Mouse (Mus musculus) G1E (cell line): ENCODE results near the gene Gm42906. TPM values are rescaled to one million over a fixed set of nuclear protein-coding genes. Genes with fewer than 3 reads are reported as not detected.

Experiments used
- ATAC-seq: 2 replicates; pipeline ENCODE4 v1.8.0; 2016; ENCODE audit warnings: mild to moderate bottlenecking; ENCODE audit not compliant: insufficient number of reproducible peaks, poor library complexity, low FRiP score, severe bottlenecking; ENCODE audit errors: extremely low read depth
- DNase-seq: peaks from one replicate; pipeline ENCODE4 v3.0.0; 2012; ENCODE audit warnings: low spot score
- H3K27me3 ChIP-seq: 2 replicates; pipeline ENCODE4 v1.6.1; 2012; ENCODE audit warnings: mild to moderate bottlenecking, low read length, inconsistent platforms; ENCODE audit not compliant: insufficient read depth
- H3K36me3 ChIP-seq: replicated peaks from 2 replicates; pipeline ENCODE3; 2012; ENCODE audit warnings: mild to moderate bottlenecking, inconsistent platforms
- H3K4me1 ChIP-seq: 2 replicates; pipeline ENCODE4 v1.6.1; 2012; ENCODE audit warnings: low read depth, low read length, inconsistent platforms, mixed read lengths; ENCODE audit not compliant: insufficient read depth
- H3K4me3 ChIP-seq: 2 replicates; pipeline ENCODE4 v1.5.1; 2012; ENCODE audit warnings: low read depth, mild to moderate bottlenecking, inconsistent platforms, low read length, moderate library complexity, mixed read lengths
- H3K9me3 ChIP-seq: replicated peaks from 2 replicates; pipeline ENCODE4 v1.6.1; 2012; ENCODE audit warnings: inconsistent platforms
- CTCF ChIP-seq: IDR thresholded peaks from 2 replicates; pipeline ENCODE4 v1.5.1; 2012; ENCODE audit warnings: low read depth, low read length, inconsistent platforms, mixed read lengths
- GATA1 ChIP-seq: IDR thresholded peaks from 2 replicates; pipeline ENCODE4 v1.6.1; 2012; ENCODE audit warnings: borderline replicate concordance, low read length, inconsistent platforms, mixed read lengths
- GATA2 ChIP-seq: IDR thresholded peaks from 2 replicates; pipeline ENCODE4 v1.6.1; 2012; ENCODE audit warnings: low read depth, low read length, inconsistent platforms, borderline replicate concordance
- POLR2AphosphoS5 ChIP-seq: IDR thresholded peaks from 2 replicates; pipeline ENCODE4 v1.6.1; 2012; ENCODE audit warnings: low read depth, low read length, inconsistent platforms; ENCODE audit not compliant: insufficient replicate concordance
- TAL1 ChIP-seq: conservative IDR thresholded peaks from 2 replicates; pipeline ENCODE4 v1.6.1; 2012; ENCODE audit warnings: low read depth, low read length, inconsistent platforms, mixed read lengths
- polyA plus RNA-seq: library from polyadenylated mRNA; stranded (reverse); fragments of >175 nt; gene quantifications from 2 replicates; pipeline ENCODE4 v1.2.3, GENCODE M21; 2012
- total RNA-seq, 2 experiments: library from RNA; stranded (forward) in 1 of 2; stranded (reverse) in 1 of 2; fragments of 200-1000 nt in 1 of 2; fragments of >200 nt in 1 of 2; fragmentation: Nextera tagmentation in 1 of 2; gene quantifications; 2 replicates each; pipeline ENCODE4 v1.2.3; 2014 to 2017

Gm42906 gene
- total and polyA plus RNA-seq, 3 experiments: not detected

DNA sequence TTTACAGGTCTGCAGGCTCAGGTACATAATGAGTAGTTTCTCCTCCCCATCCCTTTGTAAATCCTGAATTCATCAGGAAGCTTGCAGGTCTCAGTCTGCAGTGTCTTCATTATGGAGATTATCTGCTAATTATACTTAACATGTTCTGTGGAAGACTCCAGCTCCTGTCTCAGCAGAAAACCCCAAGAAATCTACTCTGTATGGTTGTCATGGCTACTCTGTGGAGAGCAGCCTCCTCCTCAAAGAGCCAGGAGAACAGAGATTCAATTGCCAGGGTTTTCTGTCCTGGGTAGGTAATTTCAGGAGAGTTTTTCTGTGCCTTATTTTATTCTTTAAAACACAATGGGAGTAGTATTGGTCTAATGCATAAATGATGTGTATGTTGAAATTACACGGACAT, 405.0 kb downstream of the Gm42906 start:
- Histone ChIP-seq H3K9me3 (peaks cover 34% of the 10 kb centered on the region), H3K4me1 (no peaks in the 10 kb centered on the region), H3K27me3 (no peaks in the 10 kb centered on the region), H3K36me3 (no peaks in the 10 kb centered on the region), H3K4me3 (no peak overlapping the region)
- TF ChIP-seq POLR2AphosphoS5: no peak
- no peak for TF ChIP-seq GATA1
- no peak for TF ChIP-seq CTCF
- TF ChIP-seq GATA2: no peak
- TF ChIP-seq TAL1: no peak
- DNase-seq (no peak), ATAC-seq (no peak)

DNA sequence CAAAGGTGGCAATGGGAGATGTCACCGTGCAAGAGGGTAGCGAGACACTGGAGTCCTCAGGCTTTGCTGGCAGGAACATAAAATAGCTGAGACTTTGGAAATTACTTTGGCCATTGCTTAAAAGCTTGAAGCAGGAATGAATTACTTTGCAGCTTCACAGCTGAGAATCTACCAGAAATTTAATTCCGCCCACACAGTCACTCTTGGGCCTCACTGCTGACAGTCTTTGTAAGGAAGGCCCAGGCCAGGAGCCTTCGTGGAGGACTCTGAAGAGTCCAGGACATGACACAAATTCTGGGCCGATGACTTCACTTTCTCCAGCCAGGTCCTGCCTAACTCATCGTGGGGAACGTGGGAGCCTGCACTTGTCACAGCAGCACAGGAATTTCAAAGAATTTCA, 405.9 kb downstream of the Gm42906 start:
- no peaks in the 10 kb centered on the region for H3K4me1 ChIP-seq
- no peak overlapping the region for H3K4me3 ChIP-seq
- no peaks in the 10 kb centered on the region for H3K27me3 ChIP-seq
- ATAC-seq: no peak
- DNase-seq: no peak
- peaks cover 38% of the 10 kb centered on the region for H3K9me3 ChIP-seq
- TF ChIP-seq GATA1 (no peak), GATA2 (no peak), TAL1 (no peak), POLR2AphosphoS5 (no peak), CTCF (no peak)
- H3K36me3 ChIP-seq: no peaks in the 10 kb centered on the region

DNA sequence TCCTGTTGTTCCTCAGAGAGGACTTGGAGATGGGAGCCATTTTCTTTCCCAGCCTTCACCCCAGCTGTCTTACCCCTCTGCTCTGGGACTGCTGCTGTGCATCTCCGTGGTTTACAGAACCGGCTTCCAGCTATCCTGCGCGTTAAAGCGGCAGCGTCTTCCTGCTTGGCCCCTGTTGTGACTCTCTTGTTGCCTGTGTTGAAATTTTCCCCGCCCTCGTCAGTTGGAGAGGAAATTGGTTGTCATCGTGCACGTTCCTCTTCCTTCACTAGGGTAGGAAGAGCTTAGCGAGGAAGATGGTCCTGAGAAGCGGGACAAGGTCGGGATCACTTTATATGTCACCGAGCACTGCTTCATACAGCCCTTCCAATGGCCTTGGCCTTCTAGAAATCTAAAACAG, 407.1 kb downstream of the Gm42906 start:
- ATAC-seq (no peak), DNase-seq (no peak)
- no peaks in the 10 kb centered on the region for H3K36me3 ChIP-seq
- H3K4me1 ChIP-seq: no peaks in the 10 kb centered on the region
- no peak for TF ChIP-seq CTCF
- no peak for TF ChIP-seq GATA2
- TF ChIP-seq POLR2AphosphoS5: no peak
- no peak for TF ChIP-seq TAL1
- no peak for TF ChIP-seq GATA1
- H3K27me3 ChIP-seq: no peaks in the 10 kb centered on the region
- peaks cover 32% of the 10 kb centered on the region for H3K9me3 ChIP-seq
- H3K4me3 ChIP-seq: no peak overlapping the region

DNA sequence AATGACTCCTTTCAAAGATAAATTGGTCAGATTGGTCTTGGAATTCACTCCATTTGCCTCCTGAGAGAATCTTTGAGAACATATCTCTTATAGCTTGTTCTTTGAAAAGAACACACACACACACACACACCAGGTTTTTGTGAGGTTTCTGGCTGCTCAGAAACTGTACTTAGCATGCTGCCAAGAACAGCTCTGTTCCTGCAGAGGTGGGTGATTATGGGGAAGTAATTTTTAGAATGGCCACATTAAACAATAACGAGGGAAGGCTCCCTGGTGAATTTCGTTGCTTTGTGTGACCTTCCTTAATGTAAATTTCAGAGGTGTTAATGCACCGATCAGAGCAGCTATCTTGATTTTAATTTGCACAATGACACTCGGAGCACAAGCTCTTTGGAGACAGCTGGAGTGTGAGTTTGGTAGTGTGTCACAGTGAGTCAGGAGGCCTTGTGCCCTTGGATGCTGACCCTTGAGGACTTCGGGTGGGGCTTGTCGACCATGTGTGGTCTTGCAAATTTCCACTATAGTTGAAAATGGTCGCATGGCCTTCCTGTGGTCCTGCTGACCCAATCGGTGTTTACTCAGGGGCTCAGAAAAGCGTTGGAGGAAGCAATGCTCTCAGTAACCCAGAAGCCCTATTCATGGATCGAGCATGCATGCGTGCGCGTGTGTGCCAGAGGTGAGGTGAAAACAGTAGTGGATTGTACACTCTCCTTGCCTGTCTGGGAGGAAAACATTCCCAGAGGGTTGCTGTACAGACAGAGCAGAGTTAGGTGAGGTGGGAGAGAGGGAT, 407.7 kb downstream of the Gm42906 start:
- ATAC-seq (no peak), DNase-seq (no peak)
- TF ChIP-seq CTCF: no peak
- no peak for TF ChIP-seq POLR2AphosphoS5
- no peak for TF ChIP-seq GATA2
- TF ChIP-seq TAL1: no peak
- no peak for TF ChIP-seq GATA1

DNA sequence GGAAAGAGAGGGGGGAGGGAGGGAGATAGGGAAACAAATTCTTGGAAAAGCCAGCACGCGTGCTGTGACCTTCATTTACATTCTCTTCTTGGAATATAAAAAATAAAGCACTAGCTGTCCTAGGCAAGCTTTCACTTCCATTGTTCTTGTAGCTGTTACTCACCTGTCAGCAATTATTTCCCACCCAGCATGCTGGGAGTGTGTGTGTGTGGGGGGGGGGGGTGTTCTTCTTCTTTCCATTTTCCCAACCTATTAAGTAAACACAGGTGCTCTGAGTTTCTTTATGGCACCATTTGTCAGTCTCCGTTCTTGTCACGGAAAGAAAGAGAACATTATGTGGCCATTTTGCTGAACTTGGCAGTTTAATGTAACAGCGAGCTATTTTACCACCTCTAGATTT, 409.0 kb downstream of the Gm42906 start:
- ATAC-seq: no peak
- no peak for TF ChIP-seq POLR2AphosphoS5
- no peak for TF ChIP-seq GATA1
- TF ChIP-seq TAL1: no peak
- TF ChIP-seq GATA2: no peak
- H3K9me3 ChIP-seq: peaks cover 29% of the 10 kb centered on the region
- no peak overlapping the region for H3K4me3 ChIP-seq
- no peaks in the 10 kb centered on the region for H3K27me3 ChIP-seq
- no peaks in the 10 kb centered on the region for H3K36me3 ChIP-seq
- H3K4me1 ChIP-seq: no peaks in the 10 kb centered on the region
- no peak for DNase-seq

More for the DNA sequence above, 407.7 kb downstream of the Gm42906 start:
- Histone ChIP-seq H3K27me3 (no peaks in the 10 kb centered on the region), H3K36me3 (no peaks in the 10 kb centered on the region), H3K9me3 (peaks cover 29% of the 10 kb centered on the region), H3K4me3 (no peak overlapping the region), H3K4me1 (no peaks in the 10 kb centered on the region)

DNA sequence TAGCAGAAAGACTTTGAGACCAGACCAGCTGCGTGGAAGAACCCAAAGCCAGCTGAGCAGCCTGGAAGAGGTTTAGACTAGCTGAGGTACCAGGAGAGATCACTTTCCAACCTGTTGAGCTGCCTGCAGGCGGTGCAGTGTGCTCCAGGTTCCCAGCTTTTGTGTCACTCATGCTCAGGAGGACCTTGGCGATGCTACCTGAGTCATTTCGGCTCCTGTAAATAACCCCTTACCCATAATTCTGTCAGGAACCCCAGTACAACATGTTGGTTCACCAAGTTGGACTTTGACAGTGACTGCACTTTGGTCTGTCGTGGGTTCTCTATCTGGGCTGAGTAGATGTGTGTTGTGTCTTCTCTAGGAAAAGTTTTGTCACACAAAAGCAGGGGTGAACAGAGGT, 409.5 kb downstream of the Gm42906 start:
- Histone ChIP-seq H3K36me3 (no peaks in the 10 kb centered on the region), H3K4me1 (no peaks in the 10 kb centered on the region), H3K27me3 (no peaks in the 10 kb centered on the region), H3K9me3 (peaks cover 30% of the 10 kb centered on the region), H3K4me3 (no peak overlapping the region)
- DNase-seq: no peak
- TF ChIP-seq CTCF (no peak), GATA2 (no peak), GATA1 (no peak), TAL1 (no peak), POLR2AphosphoS5 (no peak)
- ATAC-seq: no peak

Other genes with a start within 250 kb of the Gm42906 start
- gene Stard13, start 194.3 kb downstream of the Gm42906 start, total RNA-seq (2014; fragmentation: Nextera tagmentation): not detected in 2 replicates
- gene Stard13, start 194.3 kb downstream of the Gm42906 start, total RNA-seq (2017): 0.05 TPM in 1 of 2 replicates, not detected in the other
- gene Stard13, start 194.3 kb downstream of the Gm42906 start, polyA plus RNA-seq: not detected in 2 replicates
- not detected in 2 replicates for gene Vmn2r18, start 177.9 kb upstream of the Gm42906 start, total RNA-seq (2014; fragmentation: Nextera tagmentation)
- gene Vmn2r18, start 177.9 kb upstream of the Gm42906 start, total RNA-seq (2017): 0.05 and 0.06 TPM in 2 replicates
- gene Vmn2r18, start 177.9 kb upstream of the Gm42906 start, polyA plus RNA-seq: not detected in 2 replicates
- gene Rfc3, start 223.1 kb upstream of the Gm42906 start, total RNA-seq (2014; fragmentation: Nextera tagmentation): 38.3 and 65.0 TPM in 2 replicates
- gene Rfc3, start 223.1 kb upstream of the Gm42906 start, total RNA-seq (2017): 97.0 and 97.9 TPM in 2 replicates
- 20.6 and 28.3 TPM in 2 replicates for gene Rfc3, start 223.1 kb upstream of the Gm42906 start, polyA plus RNA-seq